Mouse (Mus musculus): Measurements from ENCODE around the gene Nup107.

Nup107 gene

GRCm38 (mm10) chr10:117702024-117702833, 90.3 kb downstream of the Nup107 start:
- in situ Hi-C loops (cut with MboI; ENCODE audit: low pct_unique_long_range_greater_than_20kb in 1 of 2, low sequenced_read_pairs in 2 of 2, unreplicated experiment in 1 of 2), result no loop called here

- in situ Hi-C loops (cut with MboI; ENCODE audit: low pct_unique_long_range_greater_than_20kb in 1 of 2, low sequenced_read_pairs in 2 of 2, unreplicated experiment in 1 of 2), result no loop called here
Measured at GRCm38 (mm10) chr10:117701034-117701829, 91.3 kb downstream of the Nup107 start.

Data from mouse embryonic stem cell (cell line).